Comparison of ENCODE assay signal across 9 mouse cellular contexts in the genomic region with DNA sequence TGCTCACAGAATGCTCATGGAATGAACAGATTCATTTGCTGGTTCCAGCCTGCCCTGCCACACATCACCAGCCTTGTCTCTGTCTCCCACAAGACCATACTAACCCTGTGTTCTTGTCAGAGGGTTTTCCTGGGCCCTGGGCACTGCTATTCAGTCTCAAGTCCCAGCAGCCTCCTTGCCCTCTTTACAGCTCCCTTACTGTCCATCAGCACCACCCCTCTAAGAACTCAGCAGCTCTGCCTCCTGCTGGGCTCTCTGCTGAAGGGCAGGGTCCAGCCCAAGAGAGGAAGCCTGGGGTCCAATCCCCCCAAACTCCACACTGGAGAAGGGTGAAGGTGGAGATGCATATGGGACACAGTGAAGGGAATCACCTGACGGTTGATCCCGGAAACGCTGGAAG. TPM values are rescaled to one million over a fixed set of nuclear protein-coding genes. Genes with fewer than 3 reads are reported as not detected.
DNase-seq lines count a peak whose midpoint lies in the region; ATAC-seq and TF ChIP-seq lines count a peak whose summit lies in the region.
"Had no signal": no experiment of that assay in that cellular context is flagged by ENCODE, and none has a peak within 500 bp of the region (broad histone marks: within the 10 kb centered on the region; RNA-seq: fewer than 3 reads in every experiment).

No protein-coding gene starts in this region.

- peak; percentile 54 for TF ChIP-seq CTCF in lung, embryonic 14.5 days (IDR thresholded peaks at IDR 0.05; ENCODE audit: low read depth)

- no peaks in the 10 kb centered on the region for H3K9me3 ChIP-seq in lung, embryonic 14.5 days (ENCODE audit: low read depth, low read length)
- H3K9me3 ChIP-seq in hindbrain, embryonic 14.5 days (ENCODE audit: control insufficient read depth, low read length) = no peaks in the 10 kb centered on the region
- H3K9me3 ChIP-seq in neural tube, embryonic 15.5 days (replicated peaks) = no peaks in the 10 kb centered on the region

- no peaks in the 10 kb centered on the region for H3K36me3 ChIP-seq in lung, embryonic 14.5 days (ENCODE audit: insufficient read depth)
- H3K36me3 ChIP-seq in hindbrain, embryonic 14.5 days (replicated peaks; ENCODE audit: control insufficient read depth, insufficient read depth) = peaks cover 53% of the 10 kb centered on the region
- peaks cover 33% of the 10 kb centered on the region for H3K36me3 ChIP-seq in neural tube, embryonic 15.5 days

- no peak overlapping the region for H3K27ac ChIP-seq in lung, embryonic 14.5 days (ENCODE audit: low read depth)
- peak overlapping the region; percentile 62; the same call in 1 of the 2 replicates for H3K27ac ChIP-seq in hindbrain, embryonic 14.5 days
- H3K27ac ChIP-seq in neural tube, embryonic 15.5 days (replicated peaks) = peak overlapping the region; percentile 1; the same call in 1 of the 2 replicates

- peak; percentile 23 for DNase-seq in lung, embryonic 14.5 days
- DNase-seq in lung, postnatal 14 days = no peak
- DNase-seq in hindbrain, embryonic 14.5 days (ENCODE audit: low spot score) = no peak
- DNase-seq in ovary, postnatal 10 days (ENCODE audit: low spot score) = no peak
- DNase-seq in urinary bladder, postnatal 36 days (ENCODE audit: low spot score in 2 of 2) = no peak
- DNase-seq: heart, postnatal 4 days had no signal

- no peak overlapping the region for H3K4me2 ChIP-seq in lung, embryonic 14.5 days
- no peak overlapping the region for H3K4me2 ChIP-seq in hindbrain, embryonic 14.5 days (replicated peaks)
- no peak overlapping the region for H3K4me2 ChIP-seq in neural tube, embryonic 15.5 days

- no peak for ATAC-seq in lung, embryonic 14.5 days (ENCODE audit: insufficient read depth)
- 0 out of 2 replicates have a peak, but pooled peaks have one; percentile 23 for ATAC-seq in erythroblast, adult 5-6 weeks (replicated peaks; ENCODE audit: low FRiP score, poor library complexity, severe bottlenecking)
- no peak for ATAC-seq in hindbrain, embryonic 14.5 days (ENCODE audit: low FRiP score)
- no peak for ATAC-seq in neural tube, embryonic 15.5 days (ENCODE audit: low FRiP score)

- no peaks in the 10 kb centered on the region for H3K4me1 ChIP-seq in lung, embryonic 14.5 days (ENCODE audit: insufficient read depth)
- peaks cover 17% of the 10 kb centered on the region for H3K4me1 ChIP-seq in hindbrain, embryonic 14.5 days (replicated peaks; ENCODE audit: control insufficient read depth, insufficient read depth, low read length)
- peaks cover 27% of the 10 kb centered on the region for H3K4me1 ChIP-seq in neural tube, embryonic 15.5 days

- H3K27me3 ChIP-seq in lung, embryonic 14.5 days (ENCODE audit: insufficient read depth, low read length) = no peaks in the 10 kb centered on the region
- no peaks in the 10 kb centered on the region for H3K27me3 ChIP-seq in hindbrain, embryonic 14.5 days (ENCODE audit: control insufficient read depth, insufficient read depth, low read length)
- no peaks in the 10 kb centered on the region for H3K27me3 ChIP-seq in neural tube, embryonic 15.5 days (replicated peaks)

- H3K4me3 ChIP-seq in lung, embryonic 14.5 days (ENCODE audit: low read depth, low read length) = no peak overlapping the region
- H3K4me3 ChIP-seq in hindbrain, embryonic 14.5 days (replicated peaks; ENCODE audit: low read length) = no peak overlapping the region
- no peak overlapping the region for H3K4me3 ChIP-seq in neural tube, embryonic 15.5 days (replicated peaks)

- H3K9ac ChIP-seq in lung, embryonic 14.5 days = no peak overlapping the region
- H3K9ac ChIP-seq in hindbrain, embryonic 14.5 days = no peak overlapping the region
- H3K9ac ChIP-seq in neural tube, embryonic 15.5 days (replicated peaks) = no peak overlapping the region

- 78% methylated on average over 3 of the region's 3 CpGs for WGBS in lung, embryonic 14.5 days
- WGBS in hindbrain, embryonic 14.5 days = 70% methylated on average over 3 of the region's 3 CpGs
- 82% methylated on average over 3 of the region's 3 CpGs for WGBS in neural tube, embryonic 15.5 days

RNA-seq across cellular contexts. Expression of gene Golt1a, which starts 41.1 kb away (rescaled TPM):
- 0.55 and 1.1 TPM in 2 replicates for polyA plus RNA-seq in lung, embryonic 14.5 days (2014; fragmentation: Nextera tagmentation; extraction: Ambion mirVana)
- total RNA-seq in erythroblast, adult 5-6 weeks (2015; ENCODE audit: low replicate concordance) = not detected in 2 replicates
- not detected in 2 replicates for total RNA-seq in erythroblast, adult 5-6 weeks (2017; ENCODE audit: low replicate concordance)
- not detected in 2 replicates for polyA plus RNA-seq in hindbrain, embryonic 14.5 days (2014; fragmentation: Nextera tagmentation; extraction: Ambion mirVana)
- polyA plus RNA-seq in neural tube, embryonic 15.5 days (2015; fragmentation: Nextera tagmentation; extraction: Ambion mirVana) = 0.43 TPM in 1 of 2 replicates, not detected in the other
- total RNA-seq: heart, postnatal 4 days had no signal

RNA-seq across cellular contexts. Expression of gene Kiss1, which starts 53.2 kb away (rescaled TPM):
- 6.6 and 7.1 TPM in 2 replicates for polyA plus RNA-seq in lung, embryonic 14.5 days (2014; fragmentation: Nextera tagmentation; extraction: Ambion mirVana)
- total RNA-seq in erythroblast, adult 5-6 weeks (2015; ENCODE audit: low replicate concordance) = not detected in 2 replicates
- total RNA-seq in erythroblast, adult 5-6 weeks (2017; ENCODE audit: low replicate concordance) = not detected in 2 replicates
- polyA plus RNA-seq in hindbrain, embryonic 14.5 days (2014; fragmentation: Nextera tagmentation; extraction: Ambion mirVana) = not detected in 2 replicates
- polyA plus RNA-seq in neural tube, embryonic 15.5 days (2015; fragmentation: Nextera tagmentation; extraction: Ambion mirVana) = not detected in 2 replicates
- total RNA-seq: heart, postnatal 4 days; left cerebral cortex, adult 18-20 months had no signal
